16 mouse cellular contexts compared by ENCODE assay signal in genomic region chr10:20268945-20269344, GRCm38 (mm10).
"Had no signal": no experiment of that assay in that cellular context is flagged by ENCODE, and none has a peak within 500 bp of the region (broad histone marks: within the 10 kb centered on the region; RNA-seq: fewer than 3 reads in every experiment).

No protein-coding gene starts in this region.

- ATAC-seq: liver, postnatal 0 days; midbrain, embryonic 16.5 days had no signal

- H3K9me3 ChIP-seq: liver, embryonic 13.5 days; lung, embryonic 15.5 days; stomach, embryonic 15.5 days had no signal

- H3K36me3 ChIP-seq: limb, embryonic 12.5 days; lung, embryonic 15.5 days had no signal

- H3K4me1 ChIP-seq: lung, embryonic 15.5 days; stomach, embryonic 15.5 days had no signal

- H3K4me2 ChIP-seq: limb, embryonic 12.5 days; liver, embryonic 13.5 days; lung, embryonic 15.5 days; stomach, embryonic 15.5 days had no signal

- H3K27me3 ChIP-seq: liver, embryonic 13.5 days; lung, embryonic 15.5 days; megakaryocyte, embryonic 14.5 days; stomach, embryonic 15.5 days had no signal

- H3K4me3 ChIP-seq: layer of hippocampus, adult 2 months; limb, embryonic 12.5 days; liver, embryonic 13.5 days; lung, embryonic 15.5 days; megakaryocyte, embryonic 14.5 days; stomach, embryonic 15.5 days had no signal

- H3K9ac ChIP-seq: limb, embryonic 12.5 days; liver, embryonic 13.5 days; liver, postnatal 0 days; lung, embryonic 15.5 days; stomach, embryonic 15.5 days had no signal

- H3K27ac ChIP-seq: layer of hippocampus, adult 2 months; limb, embryonic 12.5 days; liver, embryonic 13.5 days; lung, embryonic 15.5 days; macrophage; stomach, embryonic 15.5 days had no signal

- DNase-seq: kidney, adult 18-20 months; kidney, postnatal 10 days; kidney, postnatal 4 days; liver; liver, embryonic 13.5 days; liver, postnatal 0 days; lung, postnatal 14 days; right cerebral cortex, postnatal 14 days; thymus, postnatal 25 days had no signal
